Mouse (Mus musculus) gastrocnemius, postnatal 4 days (tissue): Measurements from ENCODE around the gene Fnip1. TPM values are rescaled to one million over a fixed set of nuclear protein-coding genes. Genes with fewer than 3 reads are reported as not detected.
"Not testable (repeated sequence)": the region's sequence is repeated elsewhere in the genome, so short reads cannot be mapped to it uniquely, and the experiment has no call there.

ENCODE experiments used
- DNase-seq, 2 experiments: peaks; one replicate each; pipeline ENCODE4 v3.0.0; 2021 to 2022; ENCODE audit warnings: low spot score in 2 of 2, mixed read lengths in 2 of 2
- long read RNA-seq, 2 experiments: library from polyadenylated mRNA; stranded (forward); transcript quantifications; one replicate each; pipeline ENCODE4 v2.0.0; 2021
- total RNA-seq, 2 experiments: library from RNA; stranded (reverse); gene quantifications; 2 replicates each; pipeline ENCODE4 v1.2.3; 2021

Gene Fnip1
- total RNA-seq, result 10 to 100 TPM; 20.1 to 23.0 TPM
- long read RNA-seq, experiment 1, full-length matches to known transcripts, result 4 of 12 reads
- long read RNA-seq, experiment 1, partial matches to known transcripts, result 3 of 12 reads
- long read RNA-seq, experiment 1, other reads (novel, unspliced or antisense), result 5 of 12 reads
- long read RNA-seq, experiment 2, full-length matches to known transcripts, result 5 of 13 reads
- long read RNA-seq, experiment 2, partial matches to known transcripts, result 6 of 13 reads
- long read RNA-seq, experiment 2, other reads (novel, unspliced or antisense), result 2 of 13 reads

DNA sequence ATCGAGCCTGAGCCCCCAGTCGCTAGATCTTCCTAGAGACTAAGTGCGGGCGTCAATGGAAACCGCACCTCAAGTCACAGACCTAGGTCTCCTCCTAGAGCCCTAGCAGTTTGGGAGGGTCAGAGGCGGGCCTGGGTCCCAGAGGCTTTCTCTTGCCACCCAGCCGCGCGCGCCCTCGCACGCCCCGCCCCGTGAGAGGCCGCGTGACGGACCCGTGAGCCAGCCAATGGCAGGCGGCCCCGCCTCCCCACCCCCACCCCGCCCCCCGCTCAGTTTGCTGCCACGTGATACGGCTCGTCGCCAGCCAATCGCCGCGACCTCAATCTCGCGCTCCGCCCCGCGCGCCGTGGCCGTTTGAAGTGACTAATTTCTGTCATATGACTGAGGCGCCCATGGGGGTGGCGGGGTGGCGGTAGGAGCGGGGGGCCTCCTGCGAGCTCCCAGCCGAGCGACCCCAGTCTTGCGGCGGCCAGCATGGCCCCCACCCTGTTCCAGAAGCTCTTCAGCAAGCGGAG lies at the start of gene Fnip1:
Fnip1 (plus strand) TSS at position 377 of the 515 bp plus-strand sequence.
- peak; percentile 94 to 97 for DNase-seq

DNA sequence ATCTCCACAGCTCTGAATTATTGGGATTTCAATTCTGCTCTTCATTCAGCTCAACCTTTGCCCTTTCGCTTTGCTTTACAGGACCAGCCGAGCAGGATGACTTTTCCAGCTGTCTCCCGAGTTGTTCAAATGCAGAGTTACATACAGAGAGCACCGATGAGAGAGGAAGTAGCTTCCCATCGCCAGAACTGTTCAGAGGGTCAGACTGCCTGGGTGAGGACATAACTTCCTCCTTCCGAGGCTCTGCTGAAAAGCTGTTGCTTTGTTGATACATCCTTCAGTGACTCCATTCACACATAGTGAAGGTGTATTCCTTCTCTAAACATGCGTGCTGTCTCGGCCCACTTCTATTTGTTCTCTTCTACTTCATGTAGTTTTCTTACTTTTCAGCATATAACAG lies 47.6 kb upstream of the Fnip1 start:
- DNase-seq, result no peak

DNA sequence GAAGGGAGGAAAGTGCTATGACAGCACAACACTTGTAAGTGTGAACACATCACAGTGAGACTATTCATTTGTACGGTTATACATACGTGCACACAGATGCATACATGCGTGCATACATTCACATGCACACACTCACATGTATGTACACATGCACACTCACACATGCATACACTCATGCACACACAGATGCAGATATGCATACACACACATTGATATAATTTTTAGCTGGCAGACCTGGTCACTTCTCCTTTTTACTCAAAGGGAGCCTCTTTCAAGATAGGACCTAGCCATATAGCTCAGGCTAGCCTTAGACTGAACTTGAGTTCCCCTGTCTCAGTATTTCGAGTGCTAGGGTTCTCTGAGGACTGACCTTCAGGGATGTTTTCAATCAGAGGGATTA lies 46.7 kb upstream of the Fnip1 start:
- no peak for DNase-seq

DNA sequence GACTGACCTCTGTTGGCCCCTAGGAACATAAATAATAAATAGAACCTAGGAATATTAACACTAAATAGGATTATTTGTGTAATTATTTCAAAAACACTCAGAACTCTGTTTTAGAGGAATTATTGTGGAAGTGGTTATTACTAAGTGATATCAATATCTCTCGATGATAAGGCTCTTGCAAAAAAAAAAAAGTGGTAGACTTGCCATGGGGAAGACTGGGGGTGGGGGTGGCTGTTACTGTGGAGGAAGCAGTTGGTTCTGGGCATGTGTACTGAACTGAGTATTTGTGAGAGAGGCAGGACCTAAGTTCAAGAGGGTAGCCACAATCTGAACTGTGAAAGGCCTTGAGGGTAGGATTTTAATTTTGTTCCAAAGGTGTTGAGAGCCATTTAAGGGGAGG lies 41.3 kb upstream of the Fnip1 start:
- no peak for DNase-seq

DNA sequence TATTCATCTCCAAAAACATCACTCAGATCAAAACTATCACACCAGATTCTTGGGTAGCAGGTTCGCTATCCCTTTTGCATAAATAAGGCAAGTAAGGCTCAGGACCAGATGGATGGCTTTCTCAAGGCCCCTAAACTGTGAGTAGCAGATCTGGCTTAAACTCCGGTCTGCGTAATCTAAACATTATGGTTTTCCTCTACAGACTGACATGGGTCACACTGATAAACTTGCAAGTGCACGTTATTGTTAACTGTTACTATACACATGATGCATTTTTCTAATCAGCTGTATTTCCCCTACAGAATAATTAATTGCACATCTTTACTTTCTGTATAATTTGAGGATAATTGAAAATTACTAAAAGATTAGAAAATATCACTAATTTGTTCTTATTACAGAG lies 39.9 kb upstream of the Fnip1 start:
- no peak for DNase-seq

DNA sequence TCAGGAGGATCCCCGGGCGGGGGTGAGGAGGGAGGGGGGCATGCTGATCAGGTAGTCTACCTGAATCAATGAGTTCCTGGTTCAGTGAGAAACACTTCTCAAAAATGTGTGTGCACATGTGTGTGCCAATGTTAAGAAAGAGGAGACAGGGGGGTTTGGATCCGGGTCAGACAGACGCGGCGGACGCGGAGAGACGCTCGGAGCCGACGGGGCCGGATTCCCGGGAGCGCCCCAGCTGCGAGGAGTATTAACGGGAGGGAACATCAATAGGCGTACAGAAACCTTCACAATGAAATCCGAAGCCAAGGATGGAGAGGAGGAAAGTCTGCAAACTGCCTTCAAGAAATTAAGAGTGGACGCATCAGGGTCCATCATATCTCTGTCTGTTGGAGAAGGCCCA lies 37.2 kb upstream of the Fnip1 start:
- DNase-seq, result not testable (repeated sequence)

DNA sequence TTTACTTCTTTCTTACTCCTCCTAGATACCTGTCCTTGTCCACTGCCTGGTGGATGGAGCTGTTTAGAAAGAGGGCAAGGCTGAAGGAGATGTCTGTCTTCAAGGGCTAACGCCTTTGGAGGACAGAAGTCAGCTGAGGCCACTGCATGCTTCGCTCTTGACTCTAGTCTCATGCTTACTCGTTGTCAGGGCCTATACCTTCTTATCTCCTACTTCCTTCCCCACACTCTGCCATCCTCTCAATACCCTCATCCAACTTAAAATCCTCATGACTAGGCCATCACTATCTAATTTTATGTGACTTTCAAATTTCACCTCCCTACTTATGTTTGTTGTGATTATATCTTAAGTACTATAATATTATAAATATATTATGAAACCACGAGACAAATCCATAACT lies 33.1 kb upstream of the Fnip1 start:
- no peak for DNase-seq

DNA sequence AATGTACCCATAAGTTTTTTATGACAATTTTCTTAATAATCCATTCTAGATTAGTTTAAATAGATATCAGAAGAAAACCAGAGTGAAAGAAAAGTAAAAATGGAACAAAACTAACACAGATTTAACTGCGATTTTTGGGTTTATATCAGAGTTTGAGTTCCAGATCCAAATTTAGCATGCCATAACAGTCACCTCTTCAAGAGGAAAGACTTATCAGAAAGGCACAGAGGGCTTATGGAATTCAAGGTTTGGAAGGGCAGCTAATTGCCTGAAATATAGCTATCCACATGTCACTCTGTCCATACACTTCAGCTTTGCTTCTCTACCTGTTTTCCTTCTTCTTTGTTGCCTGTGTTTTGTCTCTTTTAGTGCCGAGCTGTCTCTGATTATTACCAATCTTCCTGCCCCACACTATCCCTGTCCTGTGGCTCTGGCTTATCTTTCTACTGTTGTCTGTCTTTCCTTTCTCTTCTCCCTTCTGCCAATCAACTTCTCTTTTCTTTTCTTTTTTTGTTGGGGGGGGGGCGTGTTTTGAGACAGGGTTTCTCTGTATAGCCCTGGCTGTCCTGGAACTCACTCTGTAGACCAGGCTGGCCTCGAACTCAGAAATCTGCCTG lies 31.0 kb upstream of the Fnip1 start:
- DNase-seq, result no peak

DNA sequence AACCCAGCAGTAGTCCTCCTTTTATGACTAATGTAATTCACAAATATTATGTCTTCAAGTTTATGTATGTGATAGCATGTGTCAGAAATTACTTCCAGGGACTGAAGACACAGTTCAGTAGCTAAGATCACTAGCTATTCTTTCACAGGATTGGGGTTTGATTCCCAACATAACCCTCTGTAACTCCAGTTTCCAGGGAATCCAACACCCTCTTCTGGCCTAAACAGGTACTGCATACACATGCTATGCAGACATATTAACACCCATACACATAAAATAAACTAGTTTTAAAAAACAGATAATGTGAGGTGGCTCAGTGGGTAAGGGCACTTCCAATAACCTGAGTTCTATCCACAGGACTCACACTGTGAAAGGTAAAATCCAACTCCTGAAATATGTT lies 27.4 kb upstream of the Fnip1 start:
- DNase-seq, result no peak

DNA sequence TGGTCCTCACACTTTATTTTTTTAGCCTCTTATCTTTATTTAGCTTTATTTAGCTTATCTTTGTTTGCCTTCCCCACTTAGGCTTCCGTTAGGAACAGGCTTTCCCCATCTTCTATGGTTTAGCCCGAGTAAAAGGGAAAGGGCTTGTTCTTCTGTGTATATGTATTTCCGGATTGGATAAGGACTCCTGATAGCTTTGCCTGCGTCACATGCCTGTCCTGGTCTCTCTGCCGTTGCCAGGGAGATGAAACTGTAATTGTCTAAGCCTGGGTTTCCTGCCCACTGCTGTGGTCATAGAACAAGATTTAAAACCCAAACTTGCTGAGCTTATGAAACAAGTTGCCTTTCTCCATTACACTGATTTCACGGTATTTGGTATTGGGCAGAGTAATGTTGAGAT lies 25.0 kb upstream of the Fnip1 start:
- DNase-seq, result no peak

DNA sequence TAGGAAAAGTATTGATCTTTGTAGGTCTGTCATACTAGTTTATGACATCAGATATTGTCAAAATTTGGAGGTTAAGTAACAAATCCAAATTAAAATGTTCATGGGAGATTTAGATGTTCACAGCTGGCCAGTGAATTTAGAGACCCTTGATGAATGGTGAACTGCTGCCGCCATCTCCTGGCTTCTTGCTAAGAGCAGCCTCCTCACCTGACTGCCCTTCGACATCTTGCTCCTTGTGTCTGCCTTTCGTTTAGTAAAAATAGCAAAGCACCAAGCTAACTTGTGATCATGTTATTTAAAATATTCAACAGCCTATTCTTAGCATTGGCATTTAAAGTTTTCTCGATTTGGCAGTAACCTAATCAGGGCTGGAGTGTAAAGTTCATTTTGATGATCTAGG lies 15.0 kb upstream of the Fnip1 start:
- DNase-seq, result no peak

DNA sequence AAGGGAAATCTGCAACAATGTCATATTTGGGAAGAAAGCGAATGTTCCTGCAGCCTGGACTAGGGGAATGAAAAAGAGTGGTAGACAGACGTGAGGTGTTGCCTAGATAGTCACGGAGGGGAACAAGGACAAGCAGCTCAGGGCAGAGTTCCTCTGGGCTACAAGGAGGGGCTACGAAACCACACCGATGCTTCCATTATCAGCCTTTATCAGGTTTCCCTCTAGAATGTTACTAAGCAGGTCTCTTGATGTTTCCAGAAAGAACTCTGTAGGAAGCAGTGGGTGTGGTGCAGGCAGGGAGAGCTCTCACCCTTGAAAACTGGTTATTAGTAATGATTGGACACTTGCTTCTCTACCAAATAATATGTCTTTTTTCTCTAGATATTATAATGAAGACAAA lies 11.7 kb upstream of the Fnip1 start:
- no peak for DNase-seq

DNA sequence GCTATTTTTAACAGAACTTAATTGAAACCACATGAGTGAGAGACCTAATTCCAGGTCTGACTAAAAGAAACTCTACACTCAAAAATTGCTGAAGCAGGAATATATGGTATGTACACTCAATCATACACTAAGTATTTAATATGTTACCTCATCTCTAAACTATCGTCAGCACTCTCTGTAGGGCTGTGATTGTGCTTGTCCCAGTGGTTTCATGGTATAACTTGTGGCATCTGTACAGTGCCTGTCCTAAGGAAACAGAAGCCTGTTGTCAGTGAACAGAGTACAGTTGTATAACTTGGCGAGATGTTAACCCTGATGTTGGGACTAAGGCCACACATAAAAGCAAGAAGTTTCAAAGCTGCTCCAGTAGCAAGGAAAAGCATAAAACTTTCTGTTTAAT lies 10.9 kb upstream of the Fnip1 start:
- no peak for DNase-seq

DNA sequence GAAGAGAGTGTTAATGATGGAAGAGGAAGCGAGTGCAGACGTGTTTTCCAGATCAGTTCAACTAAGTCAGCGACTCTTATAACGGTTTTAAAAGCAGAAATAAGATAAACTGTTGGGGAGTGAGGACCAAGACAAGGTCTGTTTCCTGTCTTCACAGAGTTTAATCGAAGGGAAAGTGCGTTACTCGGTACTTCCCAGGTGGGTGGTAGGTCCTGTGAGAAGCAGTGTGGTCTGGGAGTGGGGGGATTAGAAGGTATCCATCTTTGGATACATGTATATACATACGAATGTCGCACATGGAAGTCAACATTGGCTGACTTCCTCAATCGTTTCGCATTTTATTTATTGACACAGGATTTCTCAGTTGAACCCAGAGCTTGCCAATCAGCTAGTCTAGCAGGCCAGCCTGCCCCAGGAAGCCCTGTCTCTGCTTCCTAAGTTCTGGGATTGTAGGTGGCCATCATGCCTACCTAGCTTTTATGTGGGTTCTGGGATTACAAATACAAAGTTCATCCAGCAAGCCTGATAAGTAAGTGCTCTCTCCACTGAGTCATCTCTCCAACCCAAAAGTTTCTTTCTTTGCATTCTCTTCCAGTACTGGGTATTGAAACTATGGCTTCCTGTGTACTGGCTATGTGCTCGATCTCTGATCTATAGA lies 10.2 kb upstream of the Fnip1 start:
- no peak for DNase-seq

DNA sequence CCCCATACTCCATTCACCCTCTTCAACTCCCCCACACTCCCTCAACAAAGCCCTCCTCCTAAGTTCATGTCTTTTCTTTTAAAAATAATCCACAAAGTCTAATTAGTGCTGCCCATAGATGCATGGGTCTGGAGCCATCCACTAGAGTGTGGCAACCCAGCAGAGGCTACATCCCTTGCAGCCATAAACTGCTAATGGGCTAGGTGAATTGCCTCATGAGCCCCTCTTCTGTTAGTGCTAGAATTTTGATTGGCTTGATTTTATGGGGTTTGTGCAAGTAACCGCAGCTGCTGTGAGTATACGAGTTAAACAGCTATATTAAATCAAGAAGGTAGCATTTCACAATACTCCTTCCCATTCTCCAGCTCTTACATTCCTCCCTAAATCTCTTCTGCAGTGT lies 8.8 kb upstream of the Fnip1 start:
- no peak for DNase-seq

DNA sequence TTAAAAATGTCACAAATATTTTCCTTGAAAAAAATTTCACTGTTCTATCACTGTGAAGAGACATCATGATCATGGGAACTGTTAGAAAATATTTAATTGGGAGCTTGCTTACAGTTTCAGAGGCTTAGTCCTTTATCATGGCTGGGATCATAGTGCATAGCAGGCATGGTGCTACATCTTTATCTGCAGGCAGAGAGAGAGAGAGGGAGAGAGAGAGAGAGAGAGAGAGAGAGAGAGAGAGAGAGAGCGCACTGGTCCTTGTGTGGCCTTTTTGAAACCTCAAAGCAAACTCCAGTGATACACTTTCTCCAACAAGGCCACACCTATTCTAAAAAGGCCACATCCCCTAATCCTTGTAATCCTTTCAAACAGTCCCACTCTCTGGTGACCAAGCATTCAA lies 2.2 kb upstream of the Fnip1 start:
- DNase-seq, result no peak

DNA sequence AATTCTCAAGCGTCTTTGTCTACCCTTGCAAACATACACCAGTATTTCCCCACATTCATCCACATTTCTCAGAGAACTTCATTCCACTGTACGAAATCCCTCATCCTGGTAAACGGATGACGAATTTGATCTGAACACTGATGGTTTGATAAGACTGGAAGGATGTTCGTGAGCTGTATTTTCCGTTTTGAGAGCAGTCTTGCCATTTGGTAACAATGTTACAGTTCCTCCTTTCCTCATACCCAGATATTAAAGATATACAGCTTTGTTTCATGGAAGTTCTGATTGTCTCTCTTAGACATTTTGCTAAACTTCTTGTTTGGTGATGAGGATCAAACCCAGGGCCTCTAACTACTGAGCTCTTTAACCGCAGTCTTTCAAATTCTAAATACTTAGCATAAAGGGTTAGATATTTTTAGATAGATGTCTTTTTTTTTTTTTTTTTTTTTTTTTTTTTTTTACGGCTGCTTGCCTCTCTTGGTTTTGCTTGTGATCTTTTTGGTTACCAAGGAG lies 633 bp upstream of the Fnip1 start:
- no peak for DNase-seq

DNA sequence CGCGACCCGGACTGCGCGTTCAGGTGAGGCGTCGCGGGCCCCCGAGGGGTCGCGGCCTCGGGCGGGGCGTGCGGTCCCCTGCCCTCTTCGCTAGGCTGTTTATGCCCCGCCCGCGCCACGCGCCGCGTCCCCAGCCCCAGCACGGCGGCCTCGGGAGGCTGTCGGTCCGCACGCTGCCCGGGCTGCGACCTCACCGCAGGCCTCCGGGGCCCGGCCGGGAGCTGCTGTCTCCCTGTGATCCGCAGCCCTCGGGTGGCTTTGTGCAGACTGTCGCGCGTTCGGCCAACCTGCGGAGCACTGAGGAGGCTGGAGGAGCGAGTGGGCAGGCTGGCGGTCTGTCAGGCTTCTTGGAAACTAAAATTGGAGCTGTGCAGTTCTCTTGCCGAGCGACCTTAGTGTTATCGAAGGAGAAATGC lies 375 bp downstream of the Fnip1 start:
- DNase-seq, result peak; percentile 56 to 67

DNA sequence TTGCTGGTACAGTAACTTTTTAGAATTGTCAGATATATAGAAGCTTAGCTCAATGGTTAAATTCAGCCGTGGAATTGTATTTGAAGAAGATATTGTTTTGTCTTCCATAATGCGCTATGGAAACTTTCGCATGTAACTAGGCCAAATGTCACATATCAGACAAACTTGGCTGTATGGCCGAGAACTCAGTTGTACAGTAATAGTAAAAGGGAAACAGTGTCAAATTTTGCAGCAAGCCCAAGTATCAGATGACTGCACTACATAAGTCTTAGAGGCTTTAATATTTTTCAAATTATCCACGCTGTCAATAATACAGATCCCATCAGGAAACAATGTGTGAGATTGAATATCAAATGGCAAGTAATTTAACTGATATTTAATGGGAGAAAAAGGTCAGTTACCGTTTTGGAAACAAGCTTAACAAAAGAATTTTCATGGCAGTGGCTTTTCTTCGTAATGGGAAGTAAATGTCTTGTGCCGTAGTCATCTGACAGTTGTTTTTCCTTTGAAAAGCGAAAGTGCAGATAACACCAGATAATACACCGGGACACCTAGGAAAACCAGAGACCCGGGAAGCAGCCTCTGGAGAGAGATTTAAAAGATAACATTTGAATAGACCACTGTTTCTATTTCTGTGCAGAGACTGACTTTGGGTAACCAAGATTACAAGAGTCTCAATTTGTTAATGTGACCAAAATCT lies 1.1 kb downstream of the Fnip1 start:
- DNase-seq, result no peak

DNA sequence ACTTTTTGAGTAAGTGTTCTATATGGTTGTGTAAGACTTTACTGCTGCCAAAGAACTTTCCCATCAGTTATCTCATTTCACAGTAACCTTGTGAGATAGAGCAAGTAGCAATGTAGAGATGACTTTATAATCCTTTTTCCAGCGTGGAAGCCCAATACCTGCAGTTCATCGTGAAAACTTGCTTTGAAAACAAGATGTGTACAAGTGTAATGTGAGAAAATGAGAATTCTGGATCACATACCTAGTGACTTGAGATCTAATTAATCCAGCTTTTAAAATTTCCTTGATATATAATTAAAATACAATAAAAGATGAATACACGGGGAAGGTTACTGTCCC lies 1.7 kb downstream of the Fnip1 start:
- no peak for DNase-seq

DNA sequence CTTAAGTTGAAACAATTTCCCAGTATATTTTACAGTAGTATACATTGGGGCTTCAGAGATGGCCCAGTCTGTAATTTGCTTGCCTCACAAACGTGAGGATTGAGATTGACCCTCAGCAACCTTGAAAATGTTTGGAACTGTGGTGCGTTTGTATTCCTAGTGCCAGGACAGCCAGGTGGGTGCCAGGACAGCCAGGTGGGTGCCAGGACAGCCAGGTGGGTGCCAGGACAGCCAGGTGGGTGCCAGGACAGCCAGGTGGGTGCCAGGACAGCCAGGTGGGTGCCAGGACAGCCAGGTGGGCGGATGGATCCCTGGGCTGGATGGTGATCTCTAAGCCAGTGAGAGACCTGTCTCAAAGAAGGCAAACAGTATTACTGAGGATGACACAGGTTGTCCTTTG lies 12.8 kb downstream of the Fnip1 start:
- DNase-seq, result not testable (repeated sequence)

DNA sequence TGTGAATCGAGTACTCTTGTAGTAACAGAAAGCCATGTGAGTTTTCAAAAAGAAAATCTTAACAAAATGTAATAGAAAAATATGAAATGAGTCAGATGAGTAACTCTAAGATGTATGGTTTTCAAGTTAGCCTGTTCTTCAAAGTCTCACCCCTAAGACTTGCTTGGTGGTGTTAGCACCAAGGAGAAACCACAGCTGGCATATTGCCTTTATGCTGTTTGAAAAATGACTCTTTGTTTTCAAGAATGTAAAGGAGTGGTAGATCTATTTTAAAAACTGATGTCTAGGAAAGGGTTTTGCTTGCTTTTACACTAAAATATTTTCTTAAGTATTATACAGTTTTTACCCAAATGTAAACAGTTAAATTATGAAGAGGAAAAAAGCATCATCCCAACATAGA lies 16.5 kb downstream of the Fnip1 start:
- DNase-seq, result no peak
